Mouse (Mus musculus) adrenal gland, adult 2 months (tissue): ENCODE results near the gene Etv6. TPM values are rescaled to one million over a fixed set of nuclear protein-coding genes. Genes with fewer than 3 reads are reported as not detected.

Source experiments
- DNase-seq: peaks from one replicate; pipeline ENCODE4 v3.0.0; 2021
- polyA plus RNA-seq: library from polyadenylated mRNA; depleted of rRNA; stranded (reverse); fragments of >200 nt; gene quantifications from 2 replicates; pipeline ENCODE4 v1.2.3, GENCODE M21; 2012
- total RNA-seq, 2 experiments: library from RNA; stranded (reverse); gene quantifications; 2 replicates each; pipeline ENCODE4 v1.2.3; 2021

Gene Etv6
- total and polyA plus RNA-seq, 3 experiments: 33.0 to 60.5 (median 36.5) TPM

- DNase-seq: peak; percentile 60
These were observed 172.9 kb downstream of the Etv6 start for GRCm38 (mm10) chr6:134208180-134208952.

- peak; percentile 73 for DNase-seq
These were observed 175.4 kb downstream of the Etv6 start for GRCm38 (mm10) chr6:134210675-134211457.

GRCm38 (mm10) chr6:134211458-134211776 lies 175.9 kb downstream of the Etv6 start:
- DNase-seq: peak; percentile 77

- DNase-seq: peak; percentile 75
These were observed 182.2 kb downstream of the Etv6 start for GRCm38 (mm10) chr6:134217747-134218146.

GRCm38 (mm10) chr6:134218441-134218840 lies 182.9 kb downstream of the Etv6 start:
- no peak for DNase-seq

GRCm38 (mm10) chr6:134219358-134219757 lies 183.9 kb downstream of the Etv6 start:
- DNase-seq: peak; percentile 74

GRCm38 (mm10) chr6:134220209-134220777 lies 184.8 kb downstream of the Etv6 start:
- DNase-seq: peak; percentile 79

- DNase-seq: peak; percentile 81
These were observed 186.9 kb downstream of the Etv6 start for GRCm38 (mm10) chr6:134222248-134222929.

GRCm38 (mm10) chr6:134225564-134225963 lies 190.1 kb downstream of the Etv6 start:
- DNase-seq: no peak

- DNase-seq: no peak
These were observed 191.1 kb downstream of the Etv6 start for GRCm38 (mm10) chr6:134226349-134227169.

- DNase-seq: no peak
These were observed 200.8 kb downstream of the Etv6 start for GRCm38 (mm10) chr6:134236311-134236710.

- DNase-seq: no peak
These were observed 203.0 kb downstream of the Etv6 start for GRCm38 (mm10) chr6:134238455-134238854.

- no peak for DNase-seq
These were observed 205.5 kb downstream of the Etv6 start for GRCm38 (mm10) chr6:134240988-134241387.

- peak; percentile 76 for DNase-seq
These were observed 207.6 kb downstream of the Etv6 start for GRCm38 (mm10) chr6:134243119-134243518.

GRCm38 (mm10) chr6:134243546-134243945 lies 208.0 kb downstream of the Etv6 start:
- DNase-seq: peak; percentile 65

- DNase-seq: no peak
These were observed 208.6 kb downstream of the Etv6 start for GRCm38 (mm10) chr6:134244071-134244470.

- no peak for DNase-seq
These were observed 210.6 kb downstream of the Etv6 start for GRCm38 (mm10) chr6:134246109-134246508.

GRCm38 (mm10) chr6:134247324-134247723 lies 211.8 kb downstream of the Etv6 start:
- no peak for DNase-seq

- peak; percentile 1 for DNase-seq
These were observed 213.2 kb downstream of the Etv6 start for GRCm38 (mm10) chr6:134248720-134249119.

GRCm38 (mm10) chr6:134250764-134251163 lies 215.3 kb downstream of the Etv6 start:
- DNase-seq: peak; percentile 55

- DNase-seq: no peak
These were observed 215.9 kb downstream of the Etv6 start for GRCm38 (mm10) chr6:134251364-134251763.
